Mouse (Mus musculus) granulocyte monocyte progenitor cell, adult 5-6 weeks (primary cell): Measurements from ENCODE around the gene Dnah3. TPM values are rescaled to one million over a fixed set of nuclear protein-coding genes. Genes with fewer than 3 reads are reported as not detected.

Experiments
- ATAC-seq: replicated peaks from 2 replicates; pipeline ENCODE4 v1.8.0; 2016; ENCODE audit warnings: mild to moderate bottlenecking, moderate TSS enrichment, inconsistent platforms; ENCODE audit not compliant: poor library complexity, severe bottlenecking
- total RNA-seq, 2 experiments: library from RNA; stranded (forward) in 1 of 2; stranded (reverse) in 1 of 2; fragments of 200-712, 200-1000 nt in 1 of 2; fragments of >200 nt in 1 of 2; fragmentation: Nextera tagmentation in 1 of 2; gene quantifications; 2 replicates each; pipeline ENCODE4 v1.2.3; 2014 to 2017

Gene Dnah3
- total RNA-seq, 2 experiments from 2014 or later = not detected

DNA sequence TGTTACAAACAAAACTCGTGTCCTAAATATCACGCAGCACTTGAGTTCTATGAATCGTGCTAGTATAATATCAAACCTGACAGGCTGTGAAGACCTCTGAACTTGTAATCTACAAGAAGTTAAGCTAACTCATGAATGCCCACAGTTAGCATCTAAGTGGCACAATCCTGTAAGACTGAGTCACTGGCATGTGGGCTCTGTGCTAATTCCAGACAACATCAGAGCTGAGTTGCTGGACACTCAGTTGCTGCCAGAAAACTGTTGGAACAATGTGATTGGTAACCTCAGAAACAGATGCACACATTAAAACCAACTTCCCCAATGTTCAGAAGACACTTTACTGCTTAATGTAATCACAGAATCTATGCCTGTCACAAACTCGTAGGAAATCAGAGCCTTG is 207.2 kb downstream of the Dnah3 start:
- peak; percentile 52; the same call in 1 of the 2 replicates for ATAC-seq

DNA sequence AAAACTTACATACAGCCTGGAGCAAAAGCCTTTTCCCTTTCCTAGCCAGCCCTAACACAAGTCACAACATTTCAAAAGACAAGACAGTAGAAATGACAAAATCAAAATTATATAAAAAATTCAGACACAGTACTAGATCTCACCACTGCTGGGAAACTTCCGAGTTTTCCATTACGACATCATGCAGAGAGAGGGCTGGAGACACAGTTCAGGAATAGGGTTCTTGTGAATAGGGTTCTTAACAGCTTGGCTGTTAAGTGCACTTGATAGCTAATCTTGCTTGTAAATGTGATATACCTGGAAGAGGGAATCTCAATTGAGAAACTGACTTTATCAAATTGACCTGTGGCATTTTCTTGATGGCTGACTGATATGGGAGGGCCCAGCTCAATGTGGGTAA is 213.9 kb downstream of the Dnah3 start:
- ATAC-seq = no peak

DNA sequence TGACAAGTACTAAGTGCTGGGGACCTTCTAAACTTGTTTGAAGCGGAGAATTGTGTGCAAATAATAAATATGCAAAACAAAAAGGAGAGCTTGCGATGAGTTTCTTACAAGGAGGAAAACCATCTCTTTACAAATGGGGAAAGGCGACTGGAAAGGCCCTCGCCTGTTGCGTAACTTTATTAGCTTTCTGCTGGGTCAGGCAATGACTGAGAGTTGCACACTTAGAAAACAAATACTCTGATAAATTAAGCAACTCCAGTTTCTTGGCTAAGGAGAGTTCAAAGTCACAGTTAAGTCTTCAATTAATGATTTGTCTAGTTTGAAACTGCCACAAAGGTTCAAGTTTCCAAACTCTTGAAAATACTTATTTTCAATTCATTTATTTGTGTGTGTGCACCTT is 214.7 kb downstream of the Dnah3 start:
- peak; percentile 68 for ATAC-seq

DNA sequence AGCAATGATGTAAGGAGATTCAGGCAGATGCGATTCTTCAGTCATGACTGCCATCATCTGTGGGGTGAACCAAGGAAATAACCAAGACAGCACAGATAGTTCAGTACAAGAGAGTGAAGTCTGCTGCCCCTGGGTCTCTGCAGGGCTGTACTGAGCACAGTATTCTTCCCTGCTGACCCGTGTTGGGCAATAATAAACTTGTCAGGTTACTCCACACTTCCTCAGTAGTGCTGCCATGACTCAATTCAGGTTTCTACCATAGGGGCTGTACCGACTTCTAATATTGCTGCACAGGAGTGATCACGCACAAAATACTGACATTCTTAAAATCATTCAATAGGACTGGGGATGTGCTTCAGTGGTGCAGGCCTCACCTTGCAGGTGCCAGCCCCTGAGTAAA is 215.9 kb downstream of the Dnah3 start:
- peak; percentile 97 for ATAC-seq

DNA sequence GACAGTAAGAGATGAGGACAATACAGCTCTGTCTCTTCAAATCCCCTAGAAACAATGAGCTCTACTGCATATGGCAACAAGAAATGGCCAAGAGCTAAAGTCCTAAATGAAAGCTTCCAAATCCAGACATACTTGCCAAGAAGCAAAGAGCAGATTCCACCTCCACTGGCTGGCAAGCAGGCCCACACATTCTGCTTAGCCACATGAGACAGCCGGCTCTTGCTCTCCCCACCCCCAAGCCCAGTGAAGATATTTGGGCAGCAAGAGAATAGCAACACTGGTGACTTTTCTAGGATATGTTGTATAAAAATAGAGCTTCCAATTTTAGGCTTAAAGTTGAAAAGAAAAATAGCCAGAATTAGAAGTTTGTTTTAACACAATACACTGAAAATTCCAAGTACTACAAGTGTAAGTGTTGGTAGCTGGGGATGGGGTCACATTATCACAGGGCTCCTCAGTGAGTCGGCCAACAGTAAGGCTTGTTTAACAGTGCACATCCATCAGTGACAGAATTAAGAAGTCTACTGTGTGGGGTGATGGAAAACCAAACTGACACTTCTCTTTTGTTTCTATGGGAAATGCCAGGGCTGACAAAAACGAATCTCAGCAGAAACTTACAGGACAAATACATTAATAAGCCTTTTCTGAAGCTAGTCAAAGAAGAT is 219.2 kb downstream of the Dnah3 start:
- no peak for ATAC-seq

DNA sequence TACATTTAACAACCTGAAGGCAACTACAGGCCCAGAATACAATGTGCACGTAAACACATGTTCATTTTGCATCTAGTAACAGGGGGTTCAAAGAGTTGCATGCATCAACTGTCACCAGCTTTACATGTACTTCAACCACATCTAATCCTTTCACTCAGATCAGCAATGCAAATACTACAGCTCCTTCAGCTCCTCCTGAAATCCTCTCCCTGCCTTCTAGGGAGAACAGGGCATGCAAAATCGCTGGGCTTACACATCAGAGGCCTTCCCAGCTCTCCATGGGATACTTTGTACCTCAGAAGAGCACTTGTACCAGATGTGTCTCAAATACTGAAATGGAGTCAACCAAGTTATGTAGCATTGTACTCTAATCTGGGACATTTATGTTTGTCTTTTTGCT is 222.0 kb downstream of the Dnah3 start:
- no peak for ATAC-seq

Other genes with a start within 250 kb of the Dnah3 start
- gene Lyrm1, start 199.4 kb downstream of the Dnah3 start, total RNA-seq (2014; fragmentation: Nextera tagmentation) = 6.2 and 19.4 TPM in 2 replicates
- gene Lyrm1, start 199.4 kb downstream of the Dnah3 start, total RNA-seq (2017) = 3.8 and 5.0 TPM in 2 replicates
- gene Dcun1d3, start 199.0 kb downstream of the Dnah3 start, total RNA-seq (2014; fragmentation: Nextera tagmentation) = 4.7 and 10.3 TPM in 2 replicates
- gene Dcun1d3, start 199.0 kb downstream of the Dnah3 start, total RNA-seq (2017) = 4.0 and 9.7 TPM in 2 replicates
- 4.7 and 14.4 TPM in 2 replicates for gene Tmem159, start 7.1 kb upstream of the Dnah3 start, total RNA-seq (2014; fragmentation: Nextera tagmentation)
- 7.7 and 7.8 TPM in 2 replicates for gene Tmem159, start 7.1 kb upstream of the Dnah3 start, total RNA-seq (2017)
- not detected in 2 replicates for gene Zp2, start 50.0 kb upstream of the Dnah3 start, total RNA-seq (2014; fragmentation: Nextera tagmentation)
- gene Zp2, start 50.0 kb upstream of the Dnah3 start, total RNA-seq (2017) = not detected in 2 replicates
- gene Anks4b, start 78.6 kb upstream of the Dnah3 start, total RNA-seq (2014; fragmentation: Nextera tagmentation) = not detected in 2 replicates
- gene Anks4b, start 78.6 kb upstream of the Dnah3 start, total RNA-seq (2017) = not detected in 2 replicates
- not detected in 2 replicates for gene Crym, start 106.8 kb upstream of the Dnah3 start, total RNA-seq (2014; fragmentation: Nextera tagmentation)
- not detected in 2 replicates for gene Crym, start 106.8 kb upstream of the Dnah3 start, total RNA-seq (2017)
- gene Abca14, start 108.7 kb upstream of the Dnah3 start, total RNA-seq (2014; fragmentation: Nextera tagmentation) = not detected in 2 replicates
- gene Abca14, start 108.7 kb upstream of the Dnah3 start, total RNA-seq (2017) = not detected in 2 replicates
- not detected in 2 replicates for gene Abca15, start 233.4 kb upstream of the Dnah3 start, total RNA-seq (2014; fragmentation: Nextera tagmentation)
- not detected in 2 replicates for gene Abca15, start 233.4 kb upstream of the Dnah3 start, total RNA-seq (2017)